Mouse (Mus musculus): Measurements from ENCODE around the gene Fat4.

GRCm38 (mm10) chr3:38986379-38986778 lies 99.6 kb downstream of the Fat4 start:
- TF ChIP-seq E2F4 (IDR thresholded peaks at IDR 0.05; ENCODE audit: insufficient read depth) (no peak), MAX (IDR thresholded peaks at IDR 0.05; ENCODE audit: low read depth) (no peak), CEBPB (IDR thresholded peaks at IDR 0.05; ENCODE audit: insufficient read depth, poor library complexity, severe bottlenecking) (no peak), POLR2A (IDR thresholded peaks at IDR 0.05; ENCODE audit: insufficient read length, low read depth) (no peak), TCF12 (IDR thresholded peaks at IDR 0.05; ENCODE audit: insufficient read depth, poor library complexity, severe bottlenecking) (no peak), USF1 (IDR thresholded peaks at IDR 0.05; ENCODE audit: low read depth) (no peak), MYOD1 (IDR thresholded peaks at IDR 0.05; ENCODE audit: control insufficient read depth in 1 of 3, insufficient read length in 2 of 3, low read depth in 2 of 3) (no peak), POLR2AphosphoS2 (IDR thresholded peaks at IDR 0.05; ENCODE audit: insufficient read length, low read depth) (no peak), REST (IDR thresholded peaks at IDR 0.05; ENCODE audit: insufficient read depth, insufficient read length) (no peak), MYOG (IDR thresholded peaks at IDR 0.05; ENCODE audit: control insufficient read depth in 1 of 3, insufficient read depth in 1 of 3, insufficient read length in 2 of 3, low read depth in 2 of 3) (no peak), SRF (IDR thresholded peaks at IDR 0.05; ENCODE audit: control insufficient read depth, insufficient read length, low read depth) (no peak)

Measured in myocyte (in vitro differentiated cells).